ENCODE assay signal across 15 mouse cellular contexts in the genomic region with DNA sequence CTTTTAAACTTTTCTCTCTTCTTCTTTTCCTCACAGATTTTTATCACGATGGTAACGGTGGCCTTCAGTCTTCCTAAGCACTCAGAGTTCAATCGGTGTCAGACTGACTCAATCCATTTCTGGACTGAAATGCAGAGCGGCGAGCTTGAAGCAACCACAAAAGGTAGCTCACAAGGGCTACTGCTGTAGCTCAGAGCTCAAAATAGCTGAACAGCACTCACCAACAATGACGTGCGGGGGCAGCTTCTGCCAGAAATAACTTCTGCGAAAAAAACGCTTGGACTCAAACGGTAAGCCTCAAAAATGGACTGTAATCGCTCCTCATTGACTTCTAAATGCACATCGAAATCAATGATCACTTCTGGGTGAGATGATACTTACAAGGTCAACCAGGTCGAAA.
A peak's percentile ranks its signal among the peaks of the same experiment; 100 is the strongest.
DNase-seq lines count a peak whose midpoint lies in the region; ATAC-seq lines count a peak whose summit lies in the region.
"Had no signal": no experiment of that assay in that cellular context is flagged by ENCODE, and none has a peak within 500 bp of the region (broad histone marks: within the 10 kb centered on the region; RNA-seq: fewer than 3 reads in every experiment).

No protein-coding gene starts in this region.

- DNase-seq in cerebellum, postnatal 36 days: peak; percentile 55 to 60
- no peak for DNase-seq in cerebellum, postnatal 4 days (ENCODE audit: low spot score in 2 of 2)
- DNase-seq in right cerebral cortex, adult 18-20 months: peak; percentile 54
- no peak for DNase-seq in right cerebral cortex, postnatal 14 days
- DNase-seq in layer of hippocampus, adult 11-12 months (ENCODE audit: low spot score): no peak
- no peak for DNase-seq in kidney, postnatal 10 days
- DNase-seq: adrenal gland, postnatal 10 days; kidney, adult 18-20 months; kidney, postnatal 36 days; lung, embryonic 14.5 days had no signal

- H3K27me3 ChIP-seq in heart, embryonic 12.5 days (replicated peaks): no peaks in the 10 kb centered on the region
- H3K27me3 ChIP-seq: forebrain, embryonic 12.5 days had no signal

- ATAC-seq in heart, embryonic 12.5 days (ENCODE audit: insufficient number of reproducible peaks, low FRiP score): no peak
- ATAC-seq: midbrain, embryonic 16.5 days had no signal

- peak overlapping the region; percentile 71 for H3K9ac ChIP-seq in heart, embryonic 12.5 days
- H3K9ac ChIP-seq: forebrain, embryonic 12.5 days; hindbrain, embryonic 13.5 days; lung, embryonic 14.5 days had no signal

- peak overlapping the region; percentile 99 for H3K27ac ChIP-seq in heart, embryonic 12.5 days (ENCODE audit: poor library complexity, severe bottlenecking)
- H3K27ac ChIP-seq: forebrain, embryonic 12.5 days; hindbrain, embryonic 13.5 days had no signal

- H3K9me3 ChIP-seq in heart, embryonic 12.5 days (replicated peaks): no peaks in the 10 kb centered on the region
- H3K9me3 ChIP-seq: forebrain, embryonic 12.5 days; G1E; hindbrain, embryonic 13.5 days had no signal

- 36% methylated on average over 13 of the region's 13 CpGs for WGBS in heart, embryonic 12.5 days

- peak overlapping the region; percentile 45 for H3K4me2 ChIP-seq in heart, embryonic 12.5 days
- H3K4me2 ChIP-seq: forebrain, embryonic 12.5 days; hindbrain, embryonic 13.5 days; lung, embryonic 14.5 days had no signal

- peaks cover 55% of the 10 kb centered on the region for H3K4me1 ChIP-seq in heart, embryonic 12.5 days (replicated peaks)
- H3K4me1 ChIP-seq: forebrain, embryonic 12.5 days; hindbrain, embryonic 13.5 days had no signal

- no peaks in the 10 kb centered on the region for H3K36me3 ChIP-seq in heart, embryonic 12.5 days
- H3K36me3 ChIP-seq: forebrain, embryonic 12.5 days; G1E; hindbrain, embryonic 13.5 days had no signal

- H3K4me3 ChIP-seq in heart, embryonic 12.5 days: no peak overlapping the region
- H3K4me3 ChIP-seq: forebrain, embryonic 12.5 days; hindbrain, embryonic 13.5 days had no signal

Comparison
In these comparisons a context has a peak if more than half of its experiments do, and no peak if none do; other contexts are left out.
1. DNase-seq: peak in cerebellum, postnatal 36 days (2 of 2) and right cerebral cortex, adult 18-20 months (single experiment); none in cerebellum, postnatal 4 days (0 of 2), right cerebral cortex, postnatal 14 days (single experiment), layer of hippocampus, adult 11-12 months (single experiment) and kidney, postnatal 10 days (single experiment).